Mouse (Mus musculus) limb, embryonic 14.5 days (tissue): ENCODE data around the gene Bscl2. TPM values are rescaled to one million over a fixed set of nuclear protein-coding genes. Genes with fewer than 3 reads are reported as not detected.

Experiments
- ATAC-seq: fragments of 200-750 bp; cut with Nextera tagmentation; 2 replicates; pipeline ENCODE4 v1.8.0; 2017; ENCODE audit warnings: low read depth, moderate number of reproducible peaks, moderate TSS enrichment; ENCODE audit not compliant: low FRiP score
- DNase-seq: peaks from one replicate; pipeline ENCODE4 v3.0.0-alpha.2; 2015; ENCODE audit warnings: low spot score
- H3K27ac ChIP-seq: fragments of 300-500 bp; sonication (generic); replicated peaks from 2 replicates; pipeline ENCODE4 v1.5.1; 2014; ENCODE audit warnings: low read depth, mild to moderate bottlenecking, low read length, moderate library complexity, mixed read lengths
- H3K27me3 ChIP-seq: fragments of 300-500 bp; sonication (generic); 2 replicates; pipeline ENCODE4 v1.6.1; 2014; ENCODE audit warnings: low read length, mixed read lengths; ENCODE audit not compliant: control insufficient read depth, insufficient read depth
- H3K36me3 ChIP-seq: fragments of 300-500 bp; sonication (generic); 2 replicates; pipeline ENCODE4 v1.6.1; 2014; ENCODE audit warnings: mild to moderate bottlenecking, low read length, moderate library complexity, mixed read lengths; ENCODE audit not compliant: control insufficient read depth, insufficient read depth
- H3K4me1 ChIP-seq: fragments of 300-500 bp; sonication (generic); 2 replicates; pipeline ENCODE4 v1.6.1; 2014; ENCODE audit warnings: antibody characterized with exemption, low read length, mixed read lengths; ENCODE audit not compliant: control insufficient read depth, insufficient read depth
- H3K4me2 ChIP-seq: fragments of 300-500 bp; sonication (generic); replicated peaks from 2 replicates; pipeline ENCODE4 v1.6.1; 2014; ENCODE audit warnings: low read depth, mild to moderate bottlenecking, low read length, moderate library complexity; ENCODE audit not compliant: severe bottlenecking
- H3K4me3 ChIP-seq: fragments of 300-500 bp; sonication (generic); replicated peaks from 2 replicates; pipeline ENCODE4 v1.5.1; 2014; ENCODE audit warnings: low read length
- H3K9ac ChIP-seq: fragments of 300-500 bp; sonication (generic); 2 replicates; pipeline ENCODE4 v1.6.1; 2014; ENCODE audit warnings: mild to moderate bottlenecking, low read depth, low read length, moderate library complexity; ENCODE audit not compliant: severe bottlenecking
- H3K9me3 ChIP-seq: fragments of 300-500 bp; sonication (generic); 2 replicates; pipeline ENCODE4 v1.6.1; 2016; ENCODE audit warnings: low read length; ENCODE audit not compliant: control insufficient read depth
- POLR2A ChIP-seq: fragments of 200-500 bp; IDR thresholded peaks from 2 replicates; pipeline ENCODE4 v1.8.0; 2012; ENCODE audit warnings: inconsistent platforms, mild to moderate bottlenecking, moderate library complexity, borderline replicate concordance; ENCODE audit not compliant: insufficient read depth, insufficient read length; ENCODE audit errors: extremely low read depth
- WGBS: fragments of 180-500 bp; shearing (Covaris S2); extraction: QIAGEN DNeasy Blood & Tissue Kit; methylation state at CpG from one replicate; pipeline ENCODE4 v1.1.7; 2014; 5-methylcytosine and 5-hydroxymethylcytosine counted together
- polyA plus RNA-seq, 2 experiments: library from polyadenylated mRNA; depleted of rRNA in 1 of 2; stranded (reverse) in 1 of 2; unstranded in 1 of 2; fragments of >200 nt; fragmentation: Nextera tagmentation in 1 of 2; extraction: Ambion mirVana in 1 of 2; gene quantifications; 2 replicates each; pipeline versions ENCODE4 v1.2.1 to v1.2.3; 2012 to 2014

Bscl2 gene
- polyA plus RNA-seq, 2 experiments, result 48.2 to 50.2 TPM

GRCm38 (mm10) chr19:8886916-8887584, 49.8 kb downstream of the Bscl2 start:
- no peak for TF ChIP-seq POLR2A
- Histone ChIP-seq H3K4me2 (peak overlapping the region; percentile 84), H3K36me3 (peaks cover 16% of the 10 kb centered on the region), H3K27ac (peak overlapping the region; percentile 88), H3K4me3 (peak overlapping the region; percentile 77; the same call in 1 of the 2 replicates), H3K9me3 (no peaks in the 10 kb centered on the region), H3K4me1 (peaks cover 10% of the 10 kb centered on the region; the same call in 1 of the 2 replicates), H3K27me3 (no peaks in the 10 kb centered on the region), H3K9ac (0 out of 2 replicates have a peak overlapping the region, but pooled peaks have one; percentile 86)
- ATAC-seq (no peak), DNase-seq (no peak)
- WGBS, result 42% methylated on average over 1 of the region's 1 CpGs

GRCm38 (mm10) chr19:8887585-8888463, 50.6 kb downstream of the Bscl2 start:
- Histone ChIP-seq H3K4me3 (peak overlapping the region; percentile 77), H3K4me2 (peak overlapping the region; percentile 84), H3K9ac (peak overlapping the region; percentile 86), H3K27me3 (no peaks in the 10 kb centered on the region), H3K9me3 (no peaks in the 10 kb centered on the region), H3K4me1 (peaks cover 10% of the 10 kb centered on the region; the same call in 1 of the 2 replicates), H3K27ac (peak overlapping the region; percentile 88), H3K36me3 (peaks cover 16% of the 10 kb centered on the region)
- DNase-seq (no peak), ATAC-seq (no peak)
- 13% methylated on average over 19 of the region's 19 CpGs for WGBS
- no peak for TF ChIP-seq POLR2A

- peak; percentile 95 for ATAC-seq
- WGBS, result under 1% methylated on average over 58 of the region's 58 CpGs
- H3K4me2 ChIP-seq, result peak within 1 kb of the TSS; percentile 84
- peak; percentile 79; the same call in 1 of the 2 replicates for TF ChIP-seq POLR2A
- H3K36me3 ChIP-seq, result peaks cover 16% of the 10 kb centered on the region
- peak within 1 kb of the TSS; percentile 86 for H3K9ac ChIP-seq
- H3K27ac ChIP-seq, result peak within 1 kb of the TSS; percentile 88
- peak within 1 kb of the TSS; percentile 77 for H3K4me3 ChIP-seq
- H3K4me1 ChIP-seq, result peaks cover 14% of the 10 kb centered on the region; the same call in 1 of the 2 replicates
- peak; percentile 96 for DNase-seq
- no peaks in the 10 kb centered on the region for H3K9me3 ChIP-seq
- H3K27me3 ChIP-seq, result no peaks in the 10 kb centered on the region
These were observed 51.5 kb downstream of the Bscl2 start, which contains the start of the genes 1810009A15Rik and Gm49416 for GRCm38 (mm10) chr19:8888511-8889385. Gene 1810009A15Rik, plus strand, starts transcription at chr19:8888853. Gene Gm49416, plus strand, starts transcription at chr19:8888926.

GRCm38 (mm10) chr19:8892829-8893766, 55.8 kb downstream of the Bscl2 start, which contains the start of gene Ints5:
Gene Ints5, plus strand, starts transcription at chr19:8893005.
- H3K4me2 ChIP-seq, result peak within 1 kb of the TSS; percentile 71
- H3K36me3 ChIP-seq, result peaks cover 43% of the 10 kb centered on the region
- peak; percentile 53 for ATAC-seq
- H3K27ac ChIP-seq, result peak within 1 kb of the TSS; percentile 78
- H3K9me3 ChIP-seq, result no peaks in the 10 kb centered on the region
- peak within 1 kb of the TSS; percentile 84 for H3K9ac ChIP-seq
- DNase-seq, result peak; percentile 91
- WGBS, result 3% methylated on average over 54 of the region's 54 CpGs
- peaks cover 15% of the 10 kb centered on the region for H3K4me1 ChIP-seq
- peak within 1 kb of the TSS; percentile 80 for H3K4me3 ChIP-seq
- TF ChIP-seq POLR2A, result peak; percentile 67; the same call in 1 of the 2 replicates
- H3K27me3 ChIP-seq, result no peaks in the 10 kb centered on the region
